Mouse (Mus musculus): ENCODE data around the gene Olfr18. TPM values are rescaled to one million over a fixed set of nuclear protein-coding genes. Genes with fewer than 3 reads are reported as not detected.
"Not testable (repeated sequence)": the region's sequence is repeated elsewhere in the genome, so short reads cannot be mapped to it uniquely, and the experiment has no call there.

Gene Olfr18
- total RNA-seq (2021), result not detected

GRCm38 (mm10) chr9:20335994-20336393, at the start of gene Olfr18:
Gene Olfr18 (minus strand): TSS chr9:20336094.
- DNase-seq, result no peak
- intact Hi-C loops (cut with DNase I), result no loop called here

- DNase-seq, result no peak
- intact Hi-C loops (cut with DNase I), result no loop called here
Observed at GRCm38 (mm10) chr9:20385343-20385703, 49.4 kb upstream of the Olfr18 start.

GRCm38 (mm10) chr9:20384532-20385342, 48.8 kb upstream of the Olfr18 start, which contains the start of gene Zfp560:
Gene Zfp560 (minus strand): TSS chr9:20385177.
- intact Hi-C loops (cut with DNase I), result no loop called here
- peak; percentile 89 for DNase-seq

GRCm38 (mm10) chr9:20383659-20384058, 47.8 kb upstream of the Olfr18 start:
- no peak for DNase-seq
- intact Hi-C loops (cut with DNase I), result no loop called here

- DNase-seq, result no peak
- intact Hi-C loops (cut with DNase I), result no loop called here
Observed at GRCm38 (mm10) chr9:20374712-20375111, 38.8 kb upstream of the Olfr18 start.

GRCm38 (mm10) chr9:20367311-20367710, 31.4 kb upstream of the Olfr18 start:
- no peak for DNase-seq
- intact Hi-C loops (cut with DNase I), result no loop called here

GRCm38 (mm10) chr9:20348501-20348900, 12.6 kb upstream of the Olfr18 start:
- no peak for DNase-seq
- intact Hi-C loops (cut with DNase I), result no loop called here

GRCm38 (mm10) chr9:20298232-20298631, 37.7 kb downstream of the Olfr18 start, which contains the start of gene Olfr873:
Gene Olfr873 (plus strand): TSS chr9:20298532.
- intact Hi-C loops (cut with DNase I), result no loop called here
- no peak for DNase-seq

- DNase-seq; intact Hi-C loops (cut with DNase I): not testable (repeated sequence)
Observed at GRCm38 (mm10) chr9:20295562-20295961, 40.3 kb downstream of the Olfr18 start.

- DNase-seq, result no peak
- intact Hi-C loops (cut with DNase I), result no loop called here
Observed at GRCm38 (mm10) chr9:20282051-20282450, 53.8 kb downstream of the Olfr18 start, which contains the start of gene Olfr39. Gene Olfr39 (plus strand): TSS chr9:20282351.

Other genes starting within 250 kb of the Olfr18 start
- gene Olfr868, start 237.5 kb downstream of the Olfr18 start, total RNA-seq (2021), result not detected
- not detected for gene Olfr869, start 207.1 kb downstream of the Olfr18 start, total RNA-seq (2021)
- not detected for gene Olfr870, start 162.0 kb downstream of the Olfr18 start, total RNA-seq (2021)
- gene Olfr871, start 123.9 kb downstream of the Olfr18 start, total RNA-seq (2021), result not detected
- not detected for gene Olfr872, start 99.0 kb downstream of the Olfr18 start, total RNA-seq (2021)
- not detected for gene Olfr39, start 53.7 kb downstream of the Olfr18 start, total RNA-seq (2021)
- not detected for gene Olfr873, start 37.6 kb downstream of the Olfr18 start, total RNA-seq (2021)
- 10 to 100 TPM; 16.5 to 20.0 TPM for gene Zfp560, start 49.1 kb upstream of the Olfr18 start, total RNA-seq (2021)
- 10 to 100 TPM; 41.9 to 42.3 TPM for gene Zfp26, start 124.1 kb upstream of the Olfr18 start, total RNA-seq (2021)
- 10 to 100 TPM; 35.1 to 40.5 TPM for gene Zfp426, start 156.7 kb upstream of the Olfr18 start, total RNA-seq (2021)
- 100 to 1,000 TPM in 1 of 2 experiments, 10 to 100 TPM in 1; 97.4 to 105 TPM for gene Zfp266, start 185.3 kb upstream of the Olfr18 start, total RNA-seq (2021)
- gene Zfp846, start 245.2 kb upstream of the Olfr18 start, total RNA-seq (2021), result 10 to 100 TPM; 44.4 to 51.5 TPM